Mouse (Mus musculus) megakaryocyte, embryonic 14.5 days (primary cell): ENCODE measurements around the gene Pjvk.

ENCODE experiments used
- FLI1 ChIP-seq: IDR thresholded peaks from 2 replicates; pipeline ENCODE4 v1.6.1; 2012; ENCODE audit warnings: low read length, inconsistent platforms, mixed read lengths
- GATA1 ChIP-seq: IDR thresholded peaks from 3 replicates; pipeline ENCODE4 v1.6.1; 2012; ENCODE audit warnings: mixed read lengths, low read length, inconsistent platforms, borderline replicate concordance

DNA sequence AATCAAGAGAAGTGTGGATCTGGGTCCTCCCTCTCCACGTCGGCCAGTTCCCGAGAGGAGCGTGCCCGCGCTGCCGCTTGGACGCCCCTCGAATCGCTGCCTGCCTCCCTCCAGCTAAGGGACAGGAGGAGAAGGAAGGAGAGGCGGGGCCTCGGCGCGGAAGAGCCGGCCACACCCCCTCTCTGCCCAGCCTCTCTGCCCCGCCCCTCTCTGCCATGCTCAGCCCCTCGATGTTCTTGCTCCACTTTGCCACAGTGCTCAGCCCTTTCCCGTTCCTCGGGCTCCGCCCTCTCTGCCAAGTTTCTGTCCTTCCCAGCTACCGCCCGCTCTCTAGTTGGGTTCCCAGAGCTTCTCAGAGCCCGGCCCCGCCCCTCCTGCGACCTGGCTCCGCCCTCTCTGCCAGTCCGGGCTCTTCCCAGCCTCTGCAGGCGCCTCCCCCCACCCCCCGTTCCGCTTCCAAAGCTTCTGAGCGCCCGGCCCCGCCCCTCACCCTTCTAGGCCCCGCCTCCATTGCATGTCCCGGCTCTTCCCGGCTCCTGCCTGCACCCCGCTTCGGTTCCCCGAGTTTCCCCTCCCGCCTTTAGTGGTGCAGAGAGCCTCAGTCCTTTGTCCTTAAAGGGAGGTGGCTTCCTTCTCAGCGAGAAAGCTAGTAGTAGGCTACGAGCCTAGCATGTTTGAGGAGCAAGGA is at the start of gene Pjvk, which contains the start of gene Prkra:
- TF ChIP-seq GATA1 (no peak), FLI1 (no peak)
